Mouse (Mus musculus): ENCODE measurements around the gene Cep55. TPM values are rescaled to one million over a fixed set of nuclear protein-coding genes. Genes with fewer than 3 reads are reported as not detected.
A peak's percentile ranks its signal among the peaks of the same experiment; 100 is the strongest.

Gene Cep55
- total RNA-seq (2021): 1 to 10 TPM in 1 of 2 experiments, under 1 TPM in 1; 0.83 to 1.0 TPM

- intact Hi-C loops (cut with DNase I): no loop called here
- peak; percentile 91 to 98 for DNase-seq (ENCODE audit: extremely low spot score in 1 of 2, low spot score in 2 of 2)
Observed at GRCm38 (mm10) chr19:38054720-38055192, at the start of gene Cep55. Cep55 (plus strand) TSS chr19:38055011.

- intact Hi-C loops (cut with DNase I): no loop called here
- no peak for DNase-seq (ENCODE audit: extremely low spot score in 1 of 2, low spot score in 2 of 2)
Observed at GRCm38 (mm10) chr19:38011379-38011778, 43.4 kb upstream of the Cep55 start.

- intact Hi-C loops (cut with DNase I): no loop called here
- DNase-seq (ENCODE audit: extremely low spot score in 1 of 2, low spot score in 2 of 2): no peak
Observed at GRCm38 (mm10) chr19:38014443-38014842, 40.4 kb upstream of the Cep55 start.

- intact Hi-C loops (cut with DNase I): no loop called here
- DNase-seq (ENCODE audit: extremely low spot score in 1 of 2, low spot score in 2 of 2): peak; percentile 77 to 80
Observed at GRCm38 (mm10) chr19:38015180-38015872, 39.5 kb upstream of the Cep55 start.

GRCm38 (mm10) chr19:38015873-38016254 is 38.9 kb upstream of the Cep55 start:
- intact Hi-C loops (cut with DNase I): no loop called here
- no peak for DNase-seq (ENCODE audit: extremely low spot score in 1 of 2, low spot score in 2 of 2)

- intact Hi-C loops (cut with DNase I): no loop called here
- DNase-seq (ENCODE audit: extremely low spot score in 1 of 2, low spot score in 2 of 2): no peak
Observed at GRCm38 (mm10) chr19:38022710-38023109, 32.1 kb upstream of the Cep55 start.

- DNase-seq (ENCODE audit: extremely low spot score in 1 of 2, low spot score in 2 of 2): no peak
- intact Hi-C loops (cut with DNase I): no loop called here
Observed at GRCm38 (mm10) chr19:38023603-38024002, 31.2 kb upstream of the Cep55 start.

- no peak for DNase-seq (ENCODE audit: extremely low spot score in 1 of 2, low spot score in 2 of 2)
- intact Hi-C loops (cut with DNase I): no loop called here
Observed at GRCm38 (mm10) chr19:38025254-38026041, 29.4 kb upstream of the Cep55 start.

- intact Hi-C loops (cut with DNase I): no loop called here
- no peak for DNase-seq (ENCODE audit: extremely low spot score in 1 of 2, low spot score in 2 of 2)
Observed at GRCm38 (mm10) chr19:38026211-38026624, 28.6 kb upstream of the Cep55 start.

- intact Hi-C loops (cut with DNase I): no loop called here
Observed at GRCm38 (mm10) chr19:38027389-38027788, 27.4 kb upstream of the Cep55 start.

GRCm38 (mm10) chr19:38027881-38028521 is 26.8 kb upstream of the Cep55 start:
- DNase-seq (ENCODE audit: extremely low spot score in 1 of 2, low spot score in 2 of 2): no peak
- intact Hi-C loops (cut with DNase I): no loop called here

More at GRCm38 (mm10) chr19:38027389-38027788, 27.4 kb upstream of the Cep55 start:
- DNase-seq (ENCODE audit: extremely low spot score in 1 of 2, low spot score in 2 of 2): no peak

- intact Hi-C loops (cut with DNase I): no loop called here
Observed at GRCm38 (mm10) chr19:38029292-38029691, 25.5 kb upstream of the Cep55 start.

GRCm38 (mm10) chr19:38029871-38030270 is 24.9 kb upstream of the Cep55 start:
- intact Hi-C loops (cut with DNase I): no loop called here
- no peak for DNase-seq (ENCODE audit: extremely low spot score in 1 of 2, low spot score in 2 of 2)

More at GRCm38 (mm10) chr19:38029292-38029691, 25.5 kb upstream of the Cep55 start:
- no peak for DNase-seq (ENCODE audit: extremely low spot score in 1 of 2, low spot score in 2 of 2)

- intact Hi-C loops (cut with DNase I): no loop called here
- peak in 1 of 2 experiments; percentile 77 for DNase-seq (ENCODE audit: extremely low spot score in 1 of 2, low spot score in 2 of 2)
Observed at GRCm38 (mm10) chr19:38030673-38031137, 24.1 kb upstream of the Cep55 start.

GRCm38 (mm10) chr19:38031144-38031543 is 23.7 kb upstream of the Cep55 start:
- intact Hi-C loops (cut with DNase I): no loop called here
- no peak for DNase-seq (ENCODE audit: extremely low spot score in 1 of 2, low spot score in 2 of 2)

GRCm38 (mm10) chr19:38032993-38033734 is 21.6 kb upstream of the Cep55 start:
- intact Hi-C loops (cut with DNase I): no loop called here

GRCm38 (mm10) chr19:38033735-38034057 is 21.1 kb upstream of the Cep55 start:
- intact Hi-C loops (cut with DNase I): no loop called here
- no peak for DNase-seq (ENCODE audit: extremely low spot score in 1 of 2, low spot score in 2 of 2)

More at GRCm38 (mm10) chr19:38032993-38033734, 21.6 kb upstream of the Cep55 start:
- DNase-seq (ENCODE audit: extremely low spot score in 1 of 2, low spot score in 2 of 2): no peak

GRCm38 (mm10) chr19:38034696-38035095 is 20.1 kb upstream of the Cep55 start:
- DNase-seq (ENCODE audit: extremely low spot score in 1 of 2, low spot score in 2 of 2): no peak
- intact Hi-C loops (cut with DNase I): no loop called here

- intact Hi-C loops (cut with DNase I): no loop called here
- no peak for DNase-seq (ENCODE audit: extremely low spot score in 1 of 2, low spot score in 2 of 2)
Observed at GRCm38 (mm10) chr19:38035766-38036165, 19.0 kb upstream of the Cep55 start.
